Mouse (Mus musculus) CD4-positive, CD25-positive, alpha-beta regulatory T cell, adult 2 months (primary cell): Measurements from ENCODE around the gene Hist1h2bm.
A peak's percentile ranks its signal among the peaks of the same experiment; 100 is the strongest.

Experiments
- DNase-seq: peaks from one replicate; pipeline ENCODE4 v3.0.0-alpha.2; 2012; ENCODE audit warnings: low read depth, low spot score

Hist1h2bm gene

DNA sequence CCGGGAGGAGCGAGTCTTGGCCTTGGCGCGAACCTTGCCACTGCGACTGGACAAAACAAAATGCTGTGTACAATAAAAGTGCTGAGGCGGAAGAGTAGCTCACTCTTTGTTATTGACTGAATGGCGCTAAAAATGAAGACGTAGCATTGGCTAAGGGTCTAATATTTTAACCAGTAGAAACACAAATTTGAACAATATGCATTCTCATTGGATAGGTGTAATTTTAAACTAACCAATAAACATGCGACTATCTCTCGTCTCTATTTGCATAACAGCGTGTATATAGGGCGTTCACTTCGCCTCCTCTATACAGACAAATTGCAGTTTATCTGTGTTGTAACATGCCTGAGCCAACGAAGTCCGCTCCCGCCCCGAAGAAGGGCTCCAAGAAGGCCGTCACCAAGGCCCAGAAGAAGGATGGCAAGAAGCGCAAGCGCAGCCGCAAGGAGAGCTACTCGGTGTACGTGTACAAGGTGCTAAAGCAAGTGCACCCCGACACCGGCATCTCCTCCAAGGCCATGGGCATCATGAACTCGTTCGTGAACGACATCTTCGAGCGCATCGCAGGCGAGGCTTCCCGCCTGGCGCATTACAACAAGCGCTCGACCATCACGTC, at the start of gene Hist1h2bm:
Gene Hist1h2bm (plus strand): TSS at position 288 of the 616 bp plus-strand sequence.
- peak; percentile 87 for DNase-seq

DNA sequence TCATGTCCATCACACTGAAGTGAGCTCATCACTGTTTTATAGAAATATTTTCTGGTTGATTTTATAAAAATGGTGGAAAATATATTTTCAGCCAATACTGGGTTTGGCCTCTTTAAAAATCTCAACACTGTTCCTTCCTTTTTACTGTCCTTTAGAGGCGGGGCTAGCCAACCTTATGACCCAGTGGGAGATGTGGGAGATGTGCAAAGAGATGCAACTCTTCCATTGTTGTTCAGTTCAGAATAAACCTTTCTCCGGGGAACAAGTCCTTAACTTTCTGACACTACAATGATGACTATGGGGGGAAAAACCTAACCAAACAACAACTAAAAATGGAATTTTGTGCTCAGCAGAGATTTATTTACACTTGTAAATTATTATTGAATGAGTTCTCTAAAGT, 44.5 kb upstream of the Hist1h2bm start, which contains the start of gene Olfr1360:
Gene Olfr1360 (minus strand): TSS at position 101 of the 400 bp plus-strand sequence.
- no peak for DNase-seq

GRCm38 (mm10) chr13:21697811-21698210, 24.0 kb upstream of the Hist1h2bm start, which contains the start of gene Olfr1359:
TSS of gene Olfr1359 (plus strand) at chr13:21698111.
- no peak for DNase-seq

- DNase-seq = no peak
These were observed 15.2 kb upstream of the Hist1h2bm start for GRCm38 (mm10) chr13:21706669-21707068.

GRCm38 (mm10) chr13:21710031-21710711, 11.7 kb upstream of the Hist1h2bm start:
- peak; percentile 92 for DNase-seq

DNA sequence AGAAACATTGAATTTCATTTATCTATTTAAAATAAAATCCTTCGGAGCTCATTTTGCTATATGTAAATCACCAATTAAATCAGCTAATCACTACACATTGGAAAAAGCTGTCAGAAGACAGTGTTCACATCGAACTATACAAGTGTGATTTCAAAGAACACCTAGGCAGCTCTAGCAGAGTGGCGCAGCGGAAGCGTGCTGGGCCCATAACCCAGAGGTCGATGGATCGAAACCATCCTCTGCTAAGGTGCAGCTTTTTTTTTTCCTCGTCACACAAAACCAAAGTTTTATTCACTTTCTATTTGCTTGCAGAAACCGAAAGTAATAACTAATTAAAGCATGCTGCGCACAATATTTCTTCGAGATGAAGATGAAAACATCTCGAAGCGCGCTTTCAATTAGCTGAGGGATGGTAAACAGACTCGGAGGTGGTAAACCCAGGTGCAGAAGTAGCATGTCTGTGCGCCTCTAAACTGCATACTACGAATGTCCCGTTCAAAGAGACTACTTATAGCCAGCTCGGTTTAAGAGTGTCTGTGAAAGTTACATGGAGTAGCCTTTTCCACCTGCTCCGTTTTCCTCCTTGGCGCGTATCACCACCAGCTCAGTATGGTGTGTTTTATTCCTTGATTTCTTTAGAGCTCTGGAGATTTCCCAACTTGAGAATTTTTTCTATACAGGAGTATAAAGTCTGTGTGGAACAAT, 10.9 kb upstream of the Hist1h2bm start:
- peak; percentile 91 for DNase-seq

- no peak for DNase-seq
These were observed 10.1 kb upstream of the Hist1h2bm start for GRCm38 (mm10) chr13:21711698-21712097.

GRCm38 (mm10) chr13:21714725-21715124, 7.1 kb upstream of the Hist1h2bm start:
- peak; percentile 88 for DNase-seq

DNA sequence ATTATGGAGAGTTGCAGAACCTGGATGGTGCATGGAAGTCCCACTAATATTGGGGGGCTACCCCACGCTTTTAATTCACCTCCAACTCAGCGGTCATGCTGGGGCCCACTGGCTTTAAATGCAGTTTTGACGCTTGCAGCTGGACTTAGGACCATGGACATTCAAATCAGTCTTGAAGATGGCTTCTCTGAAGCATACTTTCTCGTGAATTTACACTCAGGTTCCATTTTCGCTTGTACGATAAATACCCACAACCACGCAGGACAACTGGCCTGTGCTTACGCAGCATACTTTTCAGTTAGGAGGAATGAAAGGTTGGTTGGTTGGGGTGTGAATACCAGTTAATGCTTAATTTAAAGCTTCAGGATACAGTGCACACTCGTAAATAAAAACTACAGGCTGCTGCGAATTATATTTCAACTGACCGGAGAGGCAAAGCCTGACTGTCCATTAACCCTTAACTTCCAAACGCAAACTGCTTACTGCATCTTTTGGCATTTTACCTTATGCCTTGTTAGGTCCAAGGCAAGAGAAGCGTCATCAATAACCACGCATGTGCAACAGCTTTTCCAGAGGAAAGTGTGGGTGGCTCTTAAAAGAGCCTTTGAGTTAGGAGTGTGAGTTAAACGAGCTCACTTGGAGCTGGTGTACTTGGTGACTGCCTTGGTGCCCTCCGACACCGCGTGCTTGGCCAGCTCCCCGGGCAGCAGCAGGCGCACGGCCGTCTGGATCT, 6.5 kb upstream of the Hist1h2bm start:
- peak; percentile 45 for DNase-seq

DNA sequence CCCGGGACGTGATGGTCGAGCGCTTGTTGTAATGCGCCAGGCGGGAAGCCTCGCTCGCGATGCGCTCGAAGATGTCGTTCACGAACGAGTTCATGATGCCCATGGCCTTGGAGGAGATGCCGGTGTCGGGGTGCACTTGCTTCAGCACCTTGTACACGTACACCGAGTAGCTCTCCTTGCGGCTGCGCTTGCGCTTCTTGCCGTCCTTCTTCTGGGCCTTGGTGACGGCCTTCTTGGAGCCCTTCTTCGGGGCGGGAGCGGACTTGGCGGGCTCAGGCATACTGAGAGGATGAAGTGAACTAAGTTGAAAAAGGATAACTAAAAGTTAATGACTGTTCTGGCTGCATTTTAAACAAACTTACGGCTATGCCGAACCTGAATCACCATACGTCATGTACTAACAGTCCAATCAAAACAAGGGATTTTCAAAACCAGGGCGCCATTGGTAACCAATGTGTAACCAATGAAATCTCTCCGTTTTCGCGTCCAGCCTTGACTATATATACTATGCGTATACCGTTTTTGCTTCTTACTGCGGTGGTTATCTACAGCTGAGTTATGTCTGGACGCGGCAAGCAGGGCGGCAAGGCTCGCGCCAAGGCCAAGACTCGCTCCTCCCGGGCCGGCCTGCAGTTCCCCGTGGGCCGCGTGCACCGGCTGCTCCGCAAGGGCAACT, 5.8 kb upstream of the Hist1h2bm start, which contains the start of the genes Hist1h2bl and Hist1h2ai:
Gene Hist1h2bl (minus strand): TSS at position 280 of the 676 bp plus-strand sequence.
Gene Hist1h2ai (plus strand): TSS at position 559 of the 676 bp plus-strand sequence.
- peak; percentile 91 for DNase-seq

DNA sequence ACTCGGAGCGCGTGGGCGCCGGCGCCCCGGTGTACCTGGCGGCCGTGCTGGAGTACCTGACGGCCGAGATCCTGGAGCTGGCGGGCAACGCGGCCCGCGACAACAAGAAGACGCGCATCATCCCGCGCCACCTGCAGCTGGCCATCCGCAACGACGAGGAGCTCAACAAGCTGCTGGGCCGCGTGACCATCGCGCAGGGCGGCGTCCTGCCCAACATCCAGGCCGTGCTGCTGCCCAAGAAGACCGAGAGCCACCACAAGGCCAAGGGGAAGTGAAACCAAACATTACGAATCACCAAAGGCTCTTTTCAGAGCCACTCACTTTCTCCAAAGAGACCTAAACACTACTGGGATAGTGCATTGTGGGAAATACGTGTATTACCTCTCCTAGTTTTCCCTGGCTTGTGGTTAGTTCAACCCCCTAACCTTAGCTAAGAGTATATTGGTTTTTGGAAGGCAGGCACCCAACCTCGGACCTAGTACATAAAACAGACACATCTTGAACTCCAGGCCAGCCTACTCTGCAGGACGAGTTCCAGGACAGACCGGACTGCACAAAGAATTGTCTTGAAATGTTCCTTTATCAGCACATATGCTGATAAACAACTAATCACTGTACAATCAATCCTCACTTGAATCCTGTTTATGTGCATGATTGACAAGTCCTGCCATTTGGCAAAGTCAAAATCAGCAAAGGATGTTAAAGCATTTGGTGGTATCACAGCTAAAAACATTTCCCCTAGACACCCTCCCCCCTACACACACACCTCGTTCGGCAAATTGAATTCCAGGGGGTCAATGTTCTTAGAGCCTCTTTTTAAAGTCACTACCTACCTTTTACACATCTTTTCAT, 5.1 kb upstream of the Hist1h2bm start:
- DNase-seq = peak; percentile 42

DNA sequence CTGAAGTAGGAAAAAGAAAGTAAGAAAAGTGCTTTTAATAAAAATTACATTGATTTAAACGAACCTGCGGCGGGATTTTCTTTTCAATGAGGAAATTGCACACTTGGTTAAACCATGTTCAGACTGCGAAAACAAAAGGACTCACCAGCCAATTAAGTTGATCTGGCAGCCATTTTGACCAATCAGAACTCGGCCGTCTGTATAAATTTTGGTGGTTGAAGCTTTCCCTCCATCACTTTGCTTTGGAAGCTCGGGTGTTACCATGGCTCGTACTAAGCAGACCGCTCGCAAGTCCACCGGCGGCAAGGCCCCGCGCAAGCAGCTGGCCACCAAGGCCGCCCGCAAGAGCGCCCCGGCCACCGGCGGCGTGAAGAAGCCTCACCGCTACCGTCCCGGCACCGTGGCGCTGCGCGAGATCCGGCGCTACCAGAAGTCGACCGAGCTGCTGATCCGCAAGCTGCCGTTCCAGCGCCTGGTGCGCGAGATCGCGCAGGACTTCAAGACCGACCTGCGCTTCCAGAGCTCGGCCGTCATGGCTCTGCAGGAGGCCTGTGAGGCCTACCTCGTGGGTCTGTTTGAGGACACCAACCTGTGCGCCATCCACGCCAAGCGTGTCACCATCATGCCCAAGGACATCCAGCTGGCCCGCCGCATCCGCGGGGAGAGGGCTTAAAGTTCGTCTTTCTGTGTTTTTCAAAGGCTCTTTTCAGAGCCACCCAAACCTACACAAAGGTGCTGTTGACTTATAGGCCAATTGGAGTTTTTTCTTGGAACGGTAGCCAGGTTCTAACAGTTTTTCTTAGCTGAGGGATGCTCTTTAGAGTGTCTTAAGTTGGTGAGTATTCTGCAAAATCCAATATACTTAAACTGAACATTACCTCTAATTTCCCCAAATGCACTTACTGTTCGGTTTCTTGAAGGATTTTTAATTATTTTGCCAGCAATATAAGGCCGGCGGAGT, 4.2 kb upstream of the Hist1h2bm start, which contains the start of gene Hist1h3h:
Gene Hist1h3h (plus strand): TSS at position 263 of the 961 bp plus-strand sequence.
- peak; percentile 88 for DNase-seq

GRCm38 (mm10) chr13:21718381-21719080, 3.3 kb upstream of the Hist1h2bm start:
- no peak for DNase-seq

DNA sequence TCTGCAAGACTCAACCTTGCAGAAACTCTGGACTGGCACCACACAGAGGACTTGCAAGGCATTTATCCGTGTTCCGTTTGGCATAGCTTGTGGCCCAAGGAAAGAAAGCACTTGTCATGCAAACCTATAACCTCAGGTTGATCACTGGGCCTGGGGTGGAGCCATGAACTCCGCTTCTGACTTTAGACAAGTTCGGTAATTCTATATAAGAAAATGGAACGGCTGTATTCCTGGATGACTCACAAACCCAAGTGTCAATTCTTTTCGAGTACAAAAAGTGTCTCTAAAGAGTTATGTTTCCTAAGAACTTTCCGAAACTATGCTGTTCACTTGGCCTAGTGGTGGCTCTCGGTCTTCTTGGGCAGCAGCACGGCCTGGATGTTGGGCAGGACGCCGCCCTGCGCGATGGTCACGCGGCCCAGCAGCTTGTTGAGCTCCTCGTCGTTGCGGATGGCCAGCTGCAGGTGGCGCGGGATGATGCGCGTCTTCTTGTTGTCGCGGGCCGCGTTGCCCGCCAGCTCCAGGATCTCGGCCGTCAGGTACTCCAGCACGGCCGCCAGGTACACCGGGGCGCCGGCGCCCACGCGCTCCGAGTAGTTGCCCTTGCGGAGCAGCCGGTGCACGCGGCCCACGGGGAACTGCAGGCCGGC, 612 bp upstream of the Hist1h2bm start:
- peak; percentile 23 for DNase-seq

- no peak for DNase-seq
These were observed 605 bp downstream of the Hist1h2bm start for GRCm38 (mm10) chr13:21722373-21722925.

- DNase-seq = peak; percentile 32
These were observed 1.4 kb downstream of the Hist1h2bm start for GRCm38 (mm10) chr13:21722993-21723836.
